Mouse (Mus musculus): ENCODE measurements around the gene Gckr. TPM values are rescaled to one million over a fixed set of nuclear protein-coding genes. Genes with fewer than 3 reads are reported as not detected.
A peak's percentile ranks its signal among the peaks of the same experiment; 100 is the strongest.
"Not testable (repeated sequence)": the region's sequence is repeated elsewhere in the genome, so short reads cannot be mapped to it uniquely, and the experiment has no call there.

The Gckr gene
- polyA plus RNA-seq, 1 experiment from 2014 or later, result 0.16 TPM

- no peaks in the 10 kb centered on the region for H3K36me3 ChIP-seq (ENCODE audit: control insufficient read depth, insufficient read depth, low read length)
- no peak overlapping the region for H3K4me3 ChIP-seq (ENCODE audit: low read depth, low read length)
- WGBS, result 62% methylated on average over 8 of the region's 8 CpGs
- no peak overlapping the region for H3K9ac ChIP-seq (ENCODE audit: low read length)
- H3K27me3 ChIP-seq (ENCODE audit: control insufficient read depth, insufficient read depth, low read length), result no peaks in the 10 kb centered on the region
- H3K9me3 ChIP-seq (ENCODE audit: control insufficient read depth, low read length), result no peaks in the 10 kb centered on the region; the same call in 1 of the 2 replicates
- no peak for DNase-seq (ENCODE audit: low spot score)
- no peaks in the 10 kb centered on the region for H3K4me1 ChIP-seq (ENCODE audit: control insufficient read depth, insufficient read depth, low read length)
- no peak for ATAC-seq (ENCODE audit: insufficient number of reproducible peaks, low FRiP score, low TSS enrichment, low read depth)
- H3K27ac ChIP-seq (replicated peaks; ENCODE audit: low read depth, low read length), result no peak overlapping the region
- no peak overlapping the region for H3K4me2 ChIP-seq (ENCODE audit: low read depth, severe bottlenecking)
Observed at GRCm38 (mm10) chr5:31301866-31302265, 4.6 kb downstream of the Gckr start.

GRCm38 (mm10) chr5:31303093-31303492 lies 5.8 kb downstream of the Gckr start:
- WGBS, result 91% methylated on average over 6 of the region's 6 CpGs
- H3K9ac ChIP-seq (ENCODE audit: low read length), result no peak overlapping the region
- no peaks in the 10 kb centered on the region; the same call in 1 of the 2 replicates for H3K9me3 ChIP-seq (ENCODE audit: control insufficient read depth, low read length)
- no peak overlapping the region for H3K4me2 ChIP-seq (ENCODE audit: low read depth, severe bottlenecking)
- DNase-seq (ENCODE audit: low spot score), result no peak
- H3K4me3 ChIP-seq (ENCODE audit: low read depth, low read length), result no peak overlapping the region
- H3K4me1 ChIP-seq (ENCODE audit: control insufficient read depth, insufficient read depth, low read length), result no peaks in the 10 kb centered on the region
- H3K27ac ChIP-seq (replicated peaks; ENCODE audit: low read depth, low read length), result no peak overlapping the region
- no peaks in the 10 kb centered on the region for H3K36me3 ChIP-seq (ENCODE audit: control insufficient read depth, insufficient read depth, low read length)
- H3K27me3 ChIP-seq (ENCODE audit: control insufficient read depth, insufficient read depth, low read length), result no peaks in the 10 kb centered on the region
- ATAC-seq (ENCODE audit: insufficient number of reproducible peaks, low FRiP score, low TSS enrichment, low read depth), result no peak

DNA sequence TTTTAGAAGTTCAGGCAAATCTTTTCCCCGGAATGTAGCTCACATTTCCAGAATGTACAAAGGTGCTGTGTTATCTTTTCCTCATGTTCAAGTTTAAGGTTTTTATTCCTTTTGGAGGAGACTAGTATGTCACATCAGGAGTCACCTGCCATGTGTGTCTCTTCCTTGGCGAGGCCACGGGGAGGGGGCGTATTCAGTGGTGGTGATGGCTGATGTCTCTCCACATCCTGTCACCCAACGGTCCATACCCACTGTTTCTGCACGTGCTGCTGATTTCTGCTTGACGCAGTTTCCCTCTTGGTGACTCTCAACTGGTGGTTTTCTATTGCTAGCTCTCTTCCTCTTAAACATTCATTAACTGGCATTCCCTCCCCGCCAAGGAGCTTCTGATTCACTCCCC lies 15.6 kb downstream of the Gckr start:
- ATAC-seq (ENCODE audit: insufficient number of reproducible peaks, low FRiP score, low TSS enrichment, low read depth), result no peak
- 87% methylated on average over 8 of the region's 8 CpGs for WGBS
- Histone ChIP-seq H3K9me3 (ENCODE audit: control insufficient read depth, low read length) (no peaks in the 10 kb centered on the region), H3K4me1 (ENCODE audit: control insufficient read depth, insufficient read depth, low read length) (no peaks in the 10 kb centered on the region), H3K27me3 (ENCODE audit: control insufficient read depth, insufficient read depth, low read length) (no peaks in the 10 kb centered on the region), H3K4me3 (ENCODE audit: low read depth, low read length) (no peak overlapping the region), H3K27ac (replicated peaks; ENCODE audit: low read depth, low read length) (no peak overlapping the region), H3K36me3 (ENCODE audit: control insufficient read depth, insufficient read depth, low read length) (no peaks in the 10 kb centered on the region), H3K4me2 (ENCODE audit: low read depth, severe bottlenecking) (no peak overlapping the region), H3K9ac (ENCODE audit: low read length) (no peak overlapping the region)
- DNase-seq (ENCODE audit: low spot score), result no peak

GRCm38 (mm10) chr5:31322776-31323175 lies 25.5 kb downstream of the Gckr start:
- 89% methylated on average over 3 of the region's 3 CpGs for WGBS
- H3K4me3 ChIP-seq (ENCODE audit: low read depth, low read length), result no peak overlapping the region
- ATAC-seq (ENCODE audit: insufficient number of reproducible peaks, low FRiP score, low TSS enrichment, low read depth), result no peak

DNA sequence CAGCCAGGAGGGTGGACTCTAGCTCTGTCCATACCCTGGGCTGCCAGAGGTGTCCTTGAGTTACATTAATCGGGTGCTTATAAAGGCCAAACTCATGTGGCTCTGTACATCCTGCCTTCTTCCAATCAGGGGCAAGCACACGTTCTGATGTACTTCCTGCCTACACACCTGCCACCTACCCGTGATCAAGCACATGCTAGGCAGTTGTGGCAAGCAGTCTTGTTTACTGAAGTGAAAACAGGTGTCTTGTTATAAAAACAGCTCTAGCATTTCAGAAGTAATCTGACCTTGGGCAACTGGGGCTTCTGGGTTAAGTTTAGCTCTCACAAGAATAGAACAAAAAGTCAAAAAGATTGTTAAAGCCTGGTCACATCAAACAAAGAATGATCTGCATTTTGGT lies 26.8 kb downstream of the Gckr start:
- H3K9ac ChIP-seq (ENCODE audit: low read length), result no peak overlapping the region
- no peaks in the 10 kb centered on the region for H3K4me1 ChIP-seq (ENCODE audit: control insufficient read depth, insufficient read depth, low read length)
- no peaks in the 10 kb centered on the region for H3K9me3 ChIP-seq (ENCODE audit: control insufficient read depth, low read length)
- 62% methylated on average over 3 of the region's 3 CpGs for WGBS
- H3K27ac ChIP-seq (replicated peaks; ENCODE audit: low read depth, low read length), result no peak overlapping the region
- no peaks in the 10 kb centered on the region for H3K27me3 ChIP-seq (ENCODE audit: control insufficient read depth, insufficient read depth, low read length)
- DNase-seq (ENCODE audit: low spot score) (no peak), ATAC-seq (ENCODE audit: insufficient number of reproducible peaks, low FRiP score, low TSS enrichment, low read depth) (no peak)
- H3K4me3 ChIP-seq (ENCODE audit: low read depth, low read length), result no peak overlapping the region
- H3K36me3 ChIP-seq (ENCODE audit: control insufficient read depth, insufficient read depth, low read length), result no peaks in the 10 kb centered on the region
- H3K4me2 ChIP-seq (ENCODE audit: low read depth, severe bottlenecking), result no peak overlapping the region

More at GRCm38 (mm10) chr5:31322776-31323175, 25.5 kb downstream of the Gckr start:
- H3K4me2 ChIP-seq (ENCODE audit: low read depth, severe bottlenecking), result no peak overlapping the region
- no peak overlapping the region for H3K9ac ChIP-seq (ENCODE audit: low read length)
- H3K27me3 ChIP-seq (ENCODE audit: control insufficient read depth, insufficient read depth, low read length), result no peaks in the 10 kb centered on the region
- no peaks in the 10 kb centered on the region for H3K4me1 ChIP-seq (ENCODE audit: control insufficient read depth, insufficient read depth, low read length)
- no peaks in the 10 kb centered on the region for H3K9me3 ChIP-seq (ENCODE audit: control insufficient read depth, low read length)
- no peaks in the 10 kb centered on the region for H3K36me3 ChIP-seq (ENCODE audit: control insufficient read depth, insufficient read depth, low read length)
- no peak for DNase-seq (ENCODE audit: low spot score)
- H3K27ac ChIP-seq (replicated peaks; ENCODE audit: low read depth, low read length), result no peak overlapping the region

- no peak overlapping the region for H3K27ac ChIP-seq (replicated peaks; ENCODE audit: low read depth, low read length)
- no peaks in the 10 kb centered on the region for H3K27me3 ChIP-seq (ENCODE audit: control insufficient read depth, insufficient read depth, low read length)
- H3K4me1 ChIP-seq (ENCODE audit: control insufficient read depth, insufficient read depth, low read length), result no peaks in the 10 kb centered on the region
- 17% methylated on average over 5 of the region's 5 CpGs for WGBS
- no peaks in the 10 kb centered on the region for H3K9me3 ChIP-seq (ENCODE audit: control insufficient read depth, low read length)
- no peak overlapping the region for H3K9ac ChIP-seq (ENCODE audit: low read length)
- DNase-seq (ENCODE audit: low spot score), result peak; percentile 24
- H3K4me3 ChIP-seq (ENCODE audit: low read depth, low read length), result no peak overlapping the region
- no peak for ATAC-seq (ENCODE audit: insufficient number of reproducible peaks, low FRiP score, low TSS enrichment, low read depth)
- H3K36me3 ChIP-seq (ENCODE audit: control insufficient read depth, insufficient read depth, low read length), result no peaks in the 10 kb centered on the region
- H3K4me2 ChIP-seq (ENCODE audit: low read depth, severe bottlenecking), result no peak overlapping the region
Observed at GRCm38 (mm10) chr5:31326850-31327249, 29.6 kb downstream of the Gckr start.

GRCm38 (mm10) chr5:31328255-31328654 lies 31.0 kb downstream of the Gckr start:
- ATAC-seq (ENCODE audit: insufficient number of reproducible peaks, low FRiP score, low TSS enrichment, low read depth), result no peak
- no peak overlapping the region for H3K4me3 ChIP-seq (ENCODE audit: low read depth, low read length)
- 32% methylated on average over 7 of the region's 7 CpGs for WGBS
- no peaks in the 10 kb centered on the region for H3K4me1 ChIP-seq (ENCODE audit: control insufficient read depth, insufficient read depth, low read length)
- no peak overlapping the region for H3K27ac ChIP-seq (replicated peaks; ENCODE audit: low read depth, low read length)
- H3K9me3 ChIP-seq (ENCODE audit: control insufficient read depth, low read length), result no peaks in the 10 kb centered on the region
- DNase-seq (ENCODE audit: low spot score), result peak; percentile 61
- H3K36me3 ChIP-seq (ENCODE audit: control insufficient read depth, insufficient read depth, low read length), result no peaks in the 10 kb centered on the region
- H3K9ac ChIP-seq (ENCODE audit: low read length), result no peak overlapping the region
- H3K4me2 ChIP-seq (ENCODE audit: low read depth, severe bottlenecking), result no peak overlapping the region
- H3K27me3 ChIP-seq (ENCODE audit: control insufficient read depth, insufficient read depth, low read length), result no peaks in the 10 kb centered on the region

- ATAC-seq (ENCODE audit: insufficient number of reproducible peaks, low FRiP score, low TSS enrichment, low read depth), result not testable (repeated sequence)
- 78% methylated on average over 16 of the region's 16 CpGs for WGBS
Observed at GRCm38 (mm10) chr5:31357586-31357985, 60.3 kb downstream of the Gckr start.

DNA sequence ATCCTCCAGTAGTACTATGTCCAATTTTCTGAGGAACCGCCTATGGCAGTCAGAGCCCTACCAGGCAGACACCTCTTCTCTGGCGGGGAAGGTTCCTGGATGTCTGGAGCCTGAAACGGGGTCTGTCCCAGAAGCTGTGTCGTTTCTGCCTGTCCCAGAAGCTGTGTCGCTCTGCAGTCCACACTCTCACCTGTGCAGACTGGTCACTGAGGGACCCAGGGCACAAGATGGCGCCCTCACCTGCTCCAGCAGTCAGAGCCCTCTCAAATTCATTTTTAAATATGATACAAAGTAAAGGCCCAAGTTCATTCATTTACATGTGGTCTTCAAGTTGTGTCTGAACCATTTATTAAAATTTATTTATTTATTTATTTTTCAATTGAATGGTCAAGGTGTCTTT lies 63.7 kb downstream of the Gckr start:
- Histone ChIP-seq H3K36me3 (ENCODE audit: control insufficient read depth, insufficient read depth, low read length) (no peaks in the 10 kb centered on the region), H3K4me2 (ENCODE audit: low read depth, severe bottlenecking) (no peak overlapping the region), H3K9me3 (ENCODE audit: control insufficient read depth, low read length) (no peaks in the 10 kb centered on the region), H3K27ac (replicated peaks; ENCODE audit: low read depth, low read length) (no peak overlapping the region), H3K9ac (ENCODE audit: low read length) (no peak overlapping the region), H3K4me1 (ENCODE audit: control insufficient read depth, insufficient read depth, low read length) (no peaks in the 10 kb centered on the region), H3K27me3 (ENCODE audit: control insufficient read depth, insufficient read depth, low read length) (no peaks in the 10 kb centered on the region), H3K4me3 (ENCODE audit: low read depth, low read length) (no peak overlapping the region)
- DNase-seq (ENCODE audit: low spot score) (no peak), ATAC-seq (ENCODE audit: insufficient number of reproducible peaks, low FRiP score, low TSS enrichment, low read depth) (no peak)
- 71% methylated on average over 6 of the region's 6 CpGs for WGBS

More at GRCm38 (mm10) chr5:31357586-31357985, 60.3 kb downstream of the Gckr start:
- H3K27ac ChIP-seq (replicated peaks; ENCODE audit: low read depth, low read length); H3K4me3 ChIP-seq (ENCODE audit: low read depth, low read length); H3K9me3 ChIP-seq (ENCODE audit: control insufficient read depth, low read length); H3K4me1 ChIP-seq (ENCODE audit: control insufficient read depth, insufficient read depth, low read length); H3K9ac ChIP-seq (ENCODE audit: low read length); DNase-seq (ENCODE audit: low spot score); H3K4me2 ChIP-seq (ENCODE audit: low read depth, severe bottlenecking); H3K27me3 ChIP-seq (ENCODE audit: control insufficient read depth, insufficient read depth, low read length); H3K36me3 ChIP-seq (ENCODE audit: control insufficient read depth, insufficient read depth, low read length): not testable (repeated sequence)
